Comparison of ENCODE assay signal across 9 mouse cellular contexts in genomic region chr12:86157894-86158444, GRCm38 (mm10).
A peak's percentile ranks its signal among the peaks of the same experiment; 100 is the strongest.
DNase-seq lines count a peak whose midpoint lies in the region; ATAC-seq lines count a peak whose summit lies in the region.
"Had no signal": no experiment of that assay in that cellular context is flagged by ENCODE, and none has a peak within 500 bp of the region (broad histone marks: within the 10 kb centered on the region; RNA-seq: fewer than 3 reads in every experiment).

No protein-coding gene starts in this region.

- H3K27ac ChIP-seq in hindbrain, embryonic 13.5 days = 0 out of 2 replicates have a peak overlapping the region, but pooled peaks have one; percentile 18
- H3K27ac ChIP-seq in hindbrain, embryonic 16.5 days (ENCODE audit: low read depth, low read length) = no peak overlapping the region
- 0 out of 2 replicates have a peak overlapping the region, but pooled peaks have one; percentile 2 for H3K27ac ChIP-seq in forebrain, embryonic 14.5 days (ENCODE audit: low read depth, low read length)
- H3K27ac ChIP-seq in midbrain, embryonic 14.5 days (replicated peaks; ENCODE audit: low read depth, low read length) = no peak overlapping the region

- DNase-seq in adipocyte (ENCODE audit: low spot score) = peak; percentile 70
- DNase-seq in forebrain, embryonic 14.5 days (ENCODE audit: low spot score) = no peak
- DNase-seq in layer of hippocampus, adult 9-11 months = peak; percentile 73
- DNase-seq in urinary bladder, postnatal 14 days (ENCODE audit: low spot score) = no peak
- DNase-seq in adrenal gland, adult 8-10 months = no peak
- no peak for DNase-seq in midbrain, embryonic 14.5 days

- H3K9ac ChIP-seq in hindbrain, embryonic 13.5 days = no peak overlapping the region
- no peak overlapping the region for H3K9ac ChIP-seq in hindbrain, embryonic 16.5 days (ENCODE audit: low read depth, low read length)
- H3K9ac ChIP-seq in forebrain, embryonic 14.5 days (ENCODE audit: low read length) = no peak overlapping the region
- H3K9ac ChIP-seq in midbrain, embryonic 14.5 days (replicated peaks; ENCODE audit: low read length) = no peak overlapping the region

- H3K27me3 ChIP-seq in hindbrain, embryonic 13.5 days = peaks cover 10% of the 10 kb centered on the region; the same call in 1 of the 2 replicates
- no peaks in the 10 kb centered on the region for H3K27me3 ChIP-seq in hindbrain, embryonic 16.5 days (replicated peaks; ENCODE audit: control insufficient read depth, insufficient read depth, low read length)
- H3K27me3 ChIP-seq in forebrain, embryonic 14.5 days (replicated peaks; ENCODE audit: control insufficient read depth, insufficient read depth, low read length) = no peaks in the 10 kb centered on the region
- H3K27me3 ChIP-seq in midbrain, embryonic 14.5 days (ENCODE audit: control insufficient read depth, insufficient read depth, low read length) = no peaks in the 10 kb centered on the region
- H3K27me3 ChIP-seq: Patski had no signal

- H3K4me1 ChIP-seq in hindbrain, embryonic 13.5 days (replicated peaks) = peaks cover 43% of the 10 kb centered on the region
- peaks cover 22% of the 10 kb centered on the region for H3K4me1 ChIP-seq in hindbrain, embryonic 16.5 days (ENCODE audit: control insufficient read depth, insufficient read depth, low read depth, low read length)
- peaks cover 31% of the 10 kb centered on the region for H3K4me1 ChIP-seq in forebrain, embryonic 14.5 days (ENCODE audit: control insufficient read depth, insufficient read depth, low read length)
- peaks cover 22% of the 10 kb centered on the region for H3K4me1 ChIP-seq in midbrain, embryonic 14.5 days (ENCODE audit: control insufficient read depth, insufficient read depth, low read length)

- H3K4me3 ChIP-seq in hindbrain, embryonic 13.5 days = no peak overlapping the region
- no peak overlapping the region for H3K4me3 ChIP-seq in hindbrain, embryonic 16.5 days (ENCODE audit: low read length)
- H3K4me3 ChIP-seq in forebrain, embryonic 14.5 days (ENCODE audit: low read depth, low read length) = no peak overlapping the region
- no peak overlapping the region for H3K4me3 ChIP-seq in midbrain, embryonic 14.5 days (replicated peaks; ENCODE audit: low read depth, low read length)

- H3K9me3 ChIP-seq in hindbrain, embryonic 13.5 days = no peaks in the 10 kb centered on the region
- H3K9me3 ChIP-seq in hindbrain, embryonic 16.5 days (ENCODE audit: control insufficient read depth, low read length) = no peaks in the 10 kb centered on the region
- no peaks in the 10 kb centered on the region; the same call in 1 of the 2 replicates for H3K9me3 ChIP-seq in forebrain, embryonic 14.5 days (replicated peaks; ENCODE audit: control insufficient read depth, low read length)
- H3K9me3 ChIP-seq in midbrain, embryonic 14.5 days (ENCODE audit: control insufficient read depth, low read length) = no peaks in the 10 kb centered on the region

- no peak overlapping the region for H3K4me2 ChIP-seq in hindbrain, embryonic 13.5 days
- no peak overlapping the region for H3K4me2 ChIP-seq in hindbrain, embryonic 16.5 days (ENCODE audit: low read length)
- H3K4me2 ChIP-seq in forebrain, embryonic 14.5 days (ENCODE audit: low read length) = no peak overlapping the region
- H3K4me2 ChIP-seq in midbrain, embryonic 14.5 days (ENCODE audit: low read length) = no peak overlapping the region

- peaks cover 16% of the 10 kb centered on the region for H3K36me3 ChIP-seq in hindbrain, embryonic 13.5 days
- no peaks in the 10 kb centered on the region for H3K36me3 ChIP-seq in hindbrain, embryonic 16.5 days (ENCODE audit: control insufficient read depth, insufficient read depth, low read length)
- no peaks in the 10 kb centered on the region for H3K36me3 ChIP-seq in forebrain, embryonic 14.5 days (ENCODE audit: control insufficient read depth, insufficient read depth, low read length)
- H3K36me3 ChIP-seq in midbrain, embryonic 14.5 days (ENCODE audit: control insufficient read depth, insufficient read depth, low read length) = no peaks in the 10 kb centered on the region

- ATAC-seq in hindbrain, embryonic 13.5 days (ENCODE audit: low FRiP score) = no peak
- no peak for ATAC-seq in hindbrain, embryonic 16.5 days
- peak; percentile 9; the same call in 1 of the 2 replicates for ATAC-seq in forebrain, embryonic 14.5 days
- no peak for ATAC-seq in midbrain, embryonic 14.5 days (ENCODE audit: low FRiP score, low TSS enrichment)
- ATAC-seq: Patski had no signal

- WGBS in hindbrain, embryonic 13.5 days = 26% methylated on average over 8 of the region's 8 CpGs
- WGBS in hindbrain, embryonic 16.5 days = 29% methylated on average over 8 of the region's 8 CpGs
- 31% methylated on average over 8 of the region's 8 CpGs for WGBS in forebrain, embryonic 14.5 days
- WGBS in midbrain, embryonic 14.5 days = 32% methylated on average over 8 of the region's 8 CpGs

Comparison
In these comparisons a context has a peak if more than half of its experiments do, and no peak if none do; other contexts are left out.
1. H3K27ac ChIP-seq: peak in hindbrain, embryonic 13.5 days (single experiment) and forebrain, embryonic 14.5 days (single experiment); none in hindbrain, embryonic 16.5 days (single experiment) and midbrain, embryonic 14.5 days (single experiment).
2. DNase-seq: peak in adipocyte (single experiment) and layer of hippocampus, adult 9-11 months (single experiment); none in forebrain, embryonic 14.5 days (single experiment), urinary bladder, postnatal 14 days (single experiment), adrenal gland, adult 8-10 months (single experiment) and midbrain, embryonic 14.5 days (single experiment).